Mouse (Mus musculus): ENCODE results near the gene Bdkrb1.

DNA sequence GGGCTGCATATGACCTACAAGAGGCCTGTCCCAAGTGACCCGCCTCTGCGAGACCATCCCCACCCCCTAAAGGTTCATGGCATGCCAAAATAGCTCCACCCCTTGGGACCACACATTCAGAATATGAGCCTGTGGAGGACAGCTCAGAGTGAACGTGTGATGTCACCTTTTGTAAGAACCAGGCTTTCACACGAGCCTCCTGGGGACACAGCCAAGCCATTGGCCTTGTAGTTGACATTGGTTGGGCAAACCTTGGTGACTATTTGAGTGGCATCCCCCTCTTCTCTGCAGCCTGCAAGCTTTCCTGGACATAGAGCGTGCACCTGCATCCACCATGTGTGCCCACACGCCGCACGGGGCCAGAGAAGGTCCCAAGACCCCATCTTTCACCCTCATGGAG is 15.4 kb upstream of the Bdkrb1 start:
- TF ChIP-seq CTCF (IDR thresholded peaks at IDR 0.05; ENCODE audit: borderline replicate concordance, insufficient read depth, low read depth, low read length) (no peak), POLR2A (IDR thresholded peaks at IDR 0.05; ENCODE audit: borderline replicate concordance, insufficient read depth, low read length) (no peak)

Data from cerebellum, adult 2 months (tissue).